Mouse (Mus musculus) erythroblast, embryonic 14.5 days (primary cell): ENCODE data around the gene Col4a3.

Experiments
- GATA1 ChIP-seq: IDR thresholded peaks from 2 replicates; pipeline ENCODE4 v1.6.1; 2012; ENCODE audit warnings: low read length, inconsistent platforms, mixed read lengths
- TAL1 ChIP-seq: IDR thresholded peaks from 3 replicates; pipeline ENCODE4 v1.6.1; 2012; ENCODE audit warnings: low read length, inconsistent platforms, mixed read lengths

- TF ChIP-seq GATA1 (no peak), TAL1 (no peak)
Observed at GRCm38 (mm10) chr1:82656452-82656851, 69.7 kb downstream of the Col4a3 start.
